Mouse (Mus musculus) hindlimb bud, embryonic 11.5 days (tissue): Measurements from ENCODE around the gene Lpo.
"Not testable (repeated sequence)": the region's sequence is repeated elsewhere in the genome, so short reads cannot be mapped to it uniquely, and the experiment has no call there.

Experiments used
- DNase-seq: peaks from one replicate; pipeline ENCODE4 v3.0.0-alpha.2; 2012; ENCODE audit warnings: low read depth, low spot score; ENCODE audit errors: extremely low spot score

Gene Lpo

GRCm38 (mm10) chr11:87828239-87828900 lies at the start of gene Lpo:
Gene Lpo (minus strand): TSS chr11:87828289.
- DNase-seq, result no peak

GRCm38 (mm10) chr11:87875436-87875835 lies 47.3 kb upstream of the Lpo start, which contains the start of gene Epx:
Gene Epx (minus strand): TSS chr11:87875536.
- no peak for DNase-seq

- DNase-seq, result no peak
Observed at GRCm38 (mm10) chr11:87871766-87872165, 43.7 kb upstream of the Lpo start.

- DNase-seq, result no peak
Observed at GRCm38 (mm10) chr11:87870096-87870495, 42.0 kb upstream of the Lpo start.

GRCm38 (mm10) chr11:87866891-87867290 lies 38.8 kb upstream of the Lpo start:
- DNase-seq, result not testable (repeated sequence)

GRCm38 (mm10) chr11:87862805-87863204 lies 34.7 kb upstream of the Lpo start:
- DNase-seq, result no peak

GRCm38 (mm10) chr11:87860426-87860825 lies 32.3 kb upstream of the Lpo start:
- no peak for DNase-seq

GRCm38 (mm10) chr11:87859273-87859672 lies 31.2 kb upstream of the Lpo start:
- no peak for DNase-seq

- no peak for DNase-seq
Observed at GRCm38 (mm10) chr11:87854550-87854949, 26.5 kb upstream of the Lpo start.

GRCm38 (mm10) chr11:87853597-87853954 lies 25.5 kb upstream of the Lpo start:
- no peak for DNase-seq

- DNase-seq, result peak; percentile 90
Observed at GRCm38 (mm10) chr11:87852690-87853596, 24.9 kb upstream of the Lpo start, which contains the start of gene Mks1. Gene Mks1 (plus strand): TSS chr11:87853215.

GRCm38 (mm10) chr11:87847884-87848283 lies 19.8 kb upstream of the Lpo start:
- no peak for DNase-seq

GRCm38 (mm10) chr11:87846968-87847600 lies 19.0 kb upstream of the Lpo start:
- DNase-seq, result no peak

- no peak for DNase-seq
Observed at GRCm38 (mm10) chr11:87841436-87841835, 13.3 kb upstream of the Lpo start.

GRCm38 (mm10) chr11:87840676-87841075 lies 12.6 kb upstream of the Lpo start:
- no peak for DNase-seq

- no peak for DNase-seq
Observed at GRCm38 (mm10) chr11:87821502-87821901, 6.6 kb downstream of the Lpo start.

- DNase-seq, result no peak
Observed at GRCm38 (mm10) chr11:87817443-87817773, 10.7 kb downstream of the Lpo start.

- DNase-seq, result no peak
Observed at GRCm38 (mm10) chr11:87816707-87817442, 11.2 kb downstream of the Lpo start.

- DNase-seq, result no peak
Observed at GRCm38 (mm10) chr11:87814831-87815230, 13.3 kb downstream of the Lpo start.

- no peak for DNase-seq
Observed at GRCm38 (mm10) chr11:87811396-87811795, 16.7 kb downstream of the Lpo start.

GRCm38 (mm10) chr11:87808236-87808635 lies 19.9 kb downstream of the Lpo start:
- no peak for DNase-seq
